Mouse (Mus musculus) neural tube, embryonic 10.5 days (tissue): ENCODE results near the gene Fam187b.
"Not testable (repeated sequence)": the region's sequence is repeated elsewhere in the genome, so short reads cannot be mapped to it uniquely, and the experiment has no call there.

Experiments used
- DNase-seq: peaks from one replicate; pipeline ENCODE4 v3.0.0-alpha.2; 2017; ENCODE audit warnings: low spot score; ENCODE audit errors: extremely low spot score

Fam187b gene

GRCm38 (mm10) chr7:30973501-30974289 lies at the start of gene Fam187b:
TSS of gene Fam187b (plus strand) at chr7:30973790.
- peak; percentile 89 for DNase-seq

- no peak for DNase-seq
Observed at GRCm38 (mm10) chr7:30924071-30924470, 49.5 kb upstream of the Fam187b start.

GRCm38 (mm10) chr7:30924581-30924980 lies 49.0 kb upstream of the Fam187b start, which contains the start of gene Hamp2:
TSS of gene Hamp2 (minus strand) at chr7:30924681.
- not testable (repeated sequence) for DNase-seq

DNA sequence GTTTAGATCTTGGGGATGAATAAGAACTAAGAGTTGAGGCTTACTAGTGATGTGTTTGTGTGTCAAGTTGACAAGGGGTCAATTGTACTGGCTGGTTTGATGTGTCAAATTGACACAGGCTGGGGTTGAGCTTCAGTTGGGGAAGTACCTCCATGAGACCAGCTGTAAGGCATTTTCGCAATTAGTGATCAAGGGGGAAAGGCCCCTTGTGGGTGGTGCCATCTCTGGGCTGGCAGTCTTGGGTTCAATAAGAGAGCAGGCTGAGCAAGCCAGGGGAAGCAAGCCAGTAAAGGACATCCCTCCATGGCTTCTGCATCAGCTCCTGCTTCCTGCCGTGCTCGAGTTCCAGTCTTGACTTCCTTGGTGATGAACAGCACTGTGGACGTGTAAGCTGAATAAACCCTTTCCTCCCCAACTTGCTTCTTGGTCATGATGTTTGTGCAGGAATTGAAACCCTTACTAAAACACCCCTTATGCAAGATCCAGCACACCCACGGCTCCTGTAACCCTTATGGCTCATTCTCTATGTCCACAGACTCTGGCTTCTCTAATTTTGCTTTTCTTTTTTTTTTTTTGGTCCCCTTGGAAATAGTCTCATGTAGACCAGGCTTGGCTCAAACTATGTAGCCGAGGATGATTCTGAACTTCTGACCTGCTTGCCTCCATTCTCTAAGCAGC lies 38.0 kb upstream of the Fam187b start:
- DNase-seq: not testable (repeated sequence)

DNA sequence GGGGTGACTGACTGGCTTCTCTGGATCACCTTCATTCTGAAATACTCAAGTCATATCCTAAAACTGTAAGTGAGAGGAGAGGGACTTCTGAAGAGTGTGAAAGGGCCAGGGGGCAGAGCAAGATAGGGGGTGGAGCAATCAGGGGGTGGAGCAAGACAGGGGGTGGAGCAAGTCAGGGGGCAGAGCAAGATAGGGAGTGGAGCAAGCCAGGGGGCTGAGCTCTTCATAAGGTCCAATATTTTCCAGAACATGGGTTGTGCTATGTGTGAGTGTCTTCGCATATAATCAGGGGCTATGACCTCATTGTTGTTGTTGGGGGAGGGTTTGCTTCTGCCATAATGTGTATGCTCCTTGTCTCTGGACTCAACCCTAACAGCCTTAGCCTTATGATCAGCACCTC lies 33.5 kb upstream of the Fam187b start:
- not testable (repeated sequence) for DNase-seq

GRCm38 (mm10) chr7:30942365-30942764 lies 31.2 kb upstream of the Fam187b start:
- DNase-seq: not testable (repeated sequence)

DNA sequence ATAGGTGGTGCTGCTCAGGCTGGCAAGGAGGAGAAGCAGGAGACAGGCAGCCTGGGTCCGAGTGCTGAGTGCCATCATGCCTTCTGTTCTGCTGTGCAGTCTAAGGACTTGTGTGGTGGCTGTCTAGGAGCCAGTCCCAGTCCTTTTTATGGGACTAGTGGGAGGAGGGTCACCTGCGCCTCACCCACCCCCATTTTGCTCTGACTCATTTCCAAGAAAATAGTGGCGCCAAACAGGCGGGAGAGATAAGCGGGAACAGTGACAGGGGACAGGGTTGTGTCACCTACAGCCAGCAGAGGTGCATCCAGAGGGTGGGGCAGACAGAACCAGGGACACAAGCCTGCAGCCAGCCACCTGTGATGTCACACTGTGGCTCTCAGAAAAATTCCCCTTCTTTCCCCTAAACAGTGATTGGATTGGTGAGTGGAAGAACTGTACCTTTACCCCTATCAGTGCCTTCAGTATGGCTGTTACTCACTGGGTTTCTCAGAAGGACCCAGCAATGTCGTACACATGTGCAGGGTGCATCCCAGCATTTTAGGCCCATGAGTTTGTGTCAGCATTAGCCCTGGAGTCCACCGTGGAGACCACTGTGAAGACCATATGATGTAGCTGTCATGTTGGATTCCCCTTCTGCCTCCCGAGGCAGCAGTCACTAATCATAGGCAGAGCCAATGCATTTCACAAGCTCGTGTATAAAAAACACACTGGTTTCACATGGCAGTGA lies 29.5 kb upstream of the Fam187b start, which contains the start of gene Hamp:
Gene Hamp (minus strand): TSS at position 124 of the 727 bp plus-strand sequence.
- DNase-seq: no peak

- DNase-seq: not testable (repeated sequence)
Observed at GRCm38 (mm10) chr7:30944706-30945105, 28.9 kb upstream of the Fam187b start.

- DNase-seq: not testable (repeated sequence)
Observed at GRCm38 (mm10) chr7:30945466-30945865, 28.1 kb upstream of the Fam187b start.

GRCm38 (mm10) chr7:30945876-30946275 lies 27.7 kb upstream of the Fam187b start:
- no peak for DNase-seq

- not testable (repeated sequence) for DNase-seq
Observed at GRCm38 (mm10) chr7:30949902-30950301, 23.7 kb upstream of the Fam187b start.

- DNase-seq: no peak
Observed at GRCm38 (mm10) chr7:30952441-30953265, 20.9 kb upstream of the Fam187b start.

DNA sequence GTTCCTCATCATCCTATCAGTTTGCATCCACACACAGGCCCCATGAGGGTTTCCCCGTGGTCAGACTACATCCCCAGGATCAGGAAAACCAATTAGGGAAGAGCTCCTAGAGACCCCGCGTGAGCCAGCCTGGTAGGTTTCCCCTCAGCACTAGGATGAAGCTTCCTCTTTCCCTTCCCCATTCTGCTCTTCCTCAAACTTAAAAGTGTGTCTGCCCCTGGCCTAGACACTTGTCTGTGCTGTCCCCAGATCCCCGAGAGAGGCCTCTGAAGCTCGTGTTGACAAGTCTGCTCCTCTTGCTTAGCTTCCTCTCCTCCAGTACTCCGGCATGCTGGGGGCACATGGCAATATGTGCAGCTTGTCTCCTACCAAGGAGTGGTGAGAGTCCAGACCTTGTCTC lies 20.1 kb upstream of the Fam187b start:
- no peak for DNase-seq

DNA sequence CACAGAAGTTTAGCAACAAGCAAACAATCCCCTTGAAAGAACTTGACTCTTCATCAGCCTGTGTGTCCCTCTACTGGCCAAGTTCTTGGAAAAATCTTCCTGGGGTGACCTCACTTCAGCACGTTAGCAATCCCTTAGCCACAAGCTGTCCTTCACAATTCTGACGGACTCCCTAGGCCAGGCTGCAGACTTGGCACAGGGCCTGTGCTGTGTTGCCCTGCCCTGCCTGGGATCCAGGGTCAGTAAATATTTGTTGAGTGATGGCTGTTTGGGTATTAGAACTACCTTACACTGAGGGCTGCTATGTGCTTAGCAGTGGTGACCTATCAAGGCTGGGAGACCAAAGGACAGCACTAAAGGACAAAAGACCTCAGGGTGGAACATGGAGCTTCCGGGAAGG lies 19.6 kb upstream of the Fam187b start:
- no peak for DNase-seq

DNA sequence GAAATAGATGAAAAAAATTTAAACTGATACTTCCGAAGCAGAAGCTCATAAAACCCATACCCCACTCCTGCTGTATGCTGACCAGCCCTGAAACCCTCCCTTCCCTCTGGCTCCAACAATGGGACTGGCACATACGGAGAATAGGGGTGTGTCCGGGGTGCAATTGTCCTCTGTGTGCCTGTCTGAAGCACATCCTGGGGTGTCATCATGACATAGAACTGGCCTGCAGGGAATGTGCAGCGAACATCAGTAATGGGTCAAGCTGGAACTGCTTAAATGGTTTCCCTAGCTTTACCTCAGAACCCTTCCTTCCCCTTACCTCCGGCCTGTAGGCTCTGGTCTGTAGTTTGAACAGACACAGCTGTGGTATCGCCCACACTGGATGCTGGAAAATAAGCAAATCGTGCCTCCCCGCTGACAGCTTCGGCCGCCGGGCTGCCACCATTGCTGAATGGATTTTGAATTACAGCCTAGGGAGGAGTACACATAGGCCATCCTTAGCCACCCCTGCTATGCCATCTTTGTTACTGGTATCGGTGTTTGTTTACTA lies 18.5 kb upstream of the Fam187b start:
- no peak for DNase-seq

GRCm38 (mm10) chr7:30955584-30956356 lies 17.8 kb upstream of the Fam187b start:
- DNase-seq: peak; percentile 94

GRCm38 (mm10) chr7:30956357-30956751 lies 17.2 kb upstream of the Fam187b start:
- no peak for DNase-seq

DNA sequence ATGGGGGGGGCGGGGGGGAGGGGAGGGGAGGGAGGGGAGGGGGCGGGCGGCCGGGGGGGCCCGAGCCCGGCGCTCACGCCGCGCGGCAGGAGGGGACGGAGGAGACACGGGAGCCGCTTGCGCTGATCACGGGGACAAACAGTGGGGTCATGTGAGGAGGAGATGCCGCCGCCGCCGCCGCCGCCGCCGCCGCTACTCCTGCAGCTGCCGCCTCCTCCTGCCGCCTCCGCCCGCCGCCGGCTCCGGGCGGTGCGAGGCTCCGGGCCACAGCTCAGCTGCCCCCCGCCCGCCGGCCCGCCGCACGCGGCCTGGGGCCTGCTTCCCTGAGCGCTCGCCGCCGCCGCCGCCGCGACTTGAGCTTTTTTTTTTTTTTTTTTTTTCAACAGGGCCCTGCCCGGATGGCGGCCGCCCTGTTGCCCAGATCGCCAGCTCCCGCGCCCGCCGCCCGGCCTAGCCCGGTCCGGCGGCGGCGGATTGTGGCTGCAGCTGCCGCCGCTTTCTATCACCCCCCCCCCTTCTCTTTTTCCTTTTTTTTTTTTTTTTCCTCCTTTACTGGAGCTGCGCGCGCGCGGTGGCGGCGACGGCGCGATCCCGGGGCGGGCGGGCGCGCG lies 16.7 kb upstream of the Fam187b start, which contains the start of gene Usf2:
Gene Usf2 (minus strand): TSS at position 48 of the 611 bp plus-strand sequence.
- DNase-seq: peak; percentile 85

DNA sequence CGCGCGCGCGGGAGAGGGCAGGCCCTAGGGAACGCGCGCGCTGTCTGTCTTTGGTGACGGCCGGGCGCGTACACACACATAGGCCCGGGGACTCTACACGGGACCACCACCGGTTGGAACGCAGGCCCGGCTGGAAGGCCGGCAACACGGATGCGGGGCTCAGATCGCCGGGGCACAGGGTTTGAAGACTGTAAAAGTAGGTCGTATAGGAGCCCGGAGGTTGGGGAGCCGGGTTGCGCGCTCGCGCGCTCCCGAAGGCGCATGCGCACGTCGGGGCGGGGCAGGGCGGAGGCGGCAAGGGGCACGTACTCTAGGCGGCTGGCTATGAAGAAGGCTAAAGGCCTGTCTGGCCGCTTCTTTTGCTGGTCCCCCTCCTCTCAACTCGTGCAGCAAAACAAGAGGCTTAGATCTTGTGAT lies 16.2 kb upstream of the Fam187b start:
- peak; percentile 87 for DNase-seq
